Mouse (Mus musculus): ENCODE data around the gene Zc3h18. TPM values are rescaled to one million over a fixed set of nuclear protein-coding genes. Genes with fewer than 3 reads are reported as not detected.

Gene Zc3h18
- total and polyA plus RNA-seq, 3 experiments: 30.2 to 122 (median 98.5) TPM

DNA sequence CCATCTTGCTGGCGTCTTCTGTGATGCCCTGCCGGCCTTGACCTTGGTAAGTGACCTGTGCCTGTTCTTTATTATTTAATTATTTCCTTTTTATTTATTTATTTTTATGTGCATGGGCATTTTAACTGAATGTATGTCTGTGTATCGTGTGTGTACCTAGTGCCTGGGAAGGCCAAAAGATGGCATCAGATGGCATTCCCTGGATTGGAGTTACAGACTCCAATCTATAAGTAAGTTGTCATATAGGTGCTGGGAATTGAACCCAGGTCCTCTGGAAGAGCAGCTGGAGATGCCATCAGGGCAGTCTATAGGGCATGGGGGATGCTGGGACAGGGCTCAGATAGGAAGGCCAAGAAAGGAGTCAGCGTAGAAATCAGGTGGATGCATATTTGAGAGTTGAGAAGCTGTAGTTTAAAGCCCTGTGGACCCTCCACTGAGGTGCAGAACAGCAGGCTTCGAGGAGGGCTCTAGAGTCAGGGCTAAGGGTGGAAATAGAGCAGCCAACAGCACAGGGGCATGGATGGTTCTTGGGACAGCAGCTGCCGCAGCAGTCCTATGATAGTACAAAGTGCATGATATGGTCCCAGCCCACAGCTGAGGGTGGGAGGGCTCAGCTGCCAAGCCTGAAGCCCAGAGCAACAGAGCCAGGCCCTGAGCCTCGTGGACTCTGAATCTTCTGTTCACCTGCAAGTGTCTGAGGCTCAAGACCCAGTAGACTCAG, 15.6 kb upstream of the Zc3h18 start, which contains the start of gene Trhr2:
Gene Trhr2 (minus strand): TSS at position 51 of the 721 bp plus-strand sequence.
- Histone ChIP-seq H3K27ac (ENCODE audit: control insufficient read depth, low read depth, low read length) (no peak within 1 kb of the TSS), H3K4me3 (ENCODE audit: control insufficient read depth in 1 of 2, insufficient read depth in 1 of 2, low read depth in 2 of 2, low read length in 2 of 2) (no peak within 1 kb of the TSS), H3K27me3 (ENCODE audit: control insufficient read depth in 1 of 2, insufficient read depth in 2 of 2, low read length in 2 of 2) (no peaks in the 10 kb centered on the region), H3K9ac (ENCODE audit: control insufficient read depth, low read depth, low read length, poor library complexity, severe bottlenecking) (no peak within 1 kb of the TSS), H3K79me2 (ENCODE audit: control insufficient read depth, insufficient read depth, low read length, poor library complexity) (no peaks in the 10 kb centered on the region), H3K4me1 (ENCODE audit: control insufficient read depth in 1 of 2, insufficient read depth in 2 of 2, low read length in 2 of 2) (peaks cover 0 to 7% of the 10 kb centered on the region in 2 experiments; a peak in 2 of 4 replicates), H3K36me3 (ENCODE audit: control insufficient read depth in 1 of 2, insufficient read depth in 2 of 2, low read length in 2 of 2) (peaks cover 0 to 3% of the 10 kb centered on the region in 2 experiments; a peak in 2 of 4 replicates), H3K9me3 (replicated peaks; ENCODE audit: insufficient read depth, low read length) (no peaks in the 10 kb centered on the region)
- TF ChIP-seq ZNF384 (IDR thresholded peaks at IDR 0.05; ENCODE audit: low read depth, low read length): no peak
- TF ChIP-seq SIN3A (IDR thresholded peaks at IDR 0.05; ENCODE audit: low read length): no peak
- no peak for TF ChIP-seq ZC3H11A (IDR thresholded peaks at IDR 0.05; ENCODE audit: low read depth, low read length)
- TF ChIP-seq CHD1 (IDR thresholded peaks at IDR 0.05; ENCODE audit: low read depth, low read length): no peak
- no peak for TF ChIP-seq NRF1 (IDR thresholded peaks at IDR 0.05; ENCODE audit: insufficient read depth, low read depth, low read length, poor library complexity, severe bottlenecking)
- TF ChIP-seq GATA1 (IDR thresholded peaks at IDR 0.05; ENCODE audit: low read depth, low read length): no peak
- no peak for TF ChIP-seq ZKSCAN1 (IDR thresholded peaks at IDR 0.05; ENCODE audit: low read depth, low read length)
- TF ChIP-seq MYC (IDR thresholded peaks at IDR 0.05; ENCODE audit: low read depth, low read length): no peak
- TF ChIP-seq TAL1 (IDR thresholded peaks at IDR 0.05; ENCODE audit: low read length): no peak
- no peak for TF ChIP-seq MYB (IDR thresholded peaks at IDR 0.05; ENCODE audit: low read depth, low read length)
- no peak for TF ChIP-seq RCOR1 (IDR thresholded peaks at IDR 0.05; ENCODE audit: low read depth, low read length)
- no peak for TF ChIP-seq KAT2A (conservative IDR thresholded peaks at IDR 0.05; ENCODE audit: low read depth, low read length)
- DNase-seq (ENCODE audit: low read depth, low spot score): no peak

DNA sequence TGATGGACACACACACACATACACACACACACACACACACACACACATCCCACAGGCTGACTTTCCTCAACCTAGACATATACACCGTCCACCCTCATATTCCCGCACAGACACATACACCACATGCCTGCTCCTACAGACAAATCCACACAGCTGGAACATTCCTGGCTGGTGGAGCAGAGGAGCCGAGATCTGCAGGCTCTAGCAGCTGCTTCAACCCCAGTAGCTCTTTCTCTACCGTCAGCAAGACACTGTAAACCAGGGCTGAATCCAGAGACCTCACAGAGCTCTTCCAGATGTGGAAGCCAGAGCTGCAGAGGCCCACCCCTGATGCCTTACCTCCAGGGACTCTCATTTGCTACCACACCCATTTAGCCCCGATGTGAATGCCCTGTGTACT, 14.1 kb upstream of the Zc3h18 start:
- H3K27ac ChIP-seq (ENCODE audit: control insufficient read depth, low read depth, low read length): no peak overlapping the region

More for the DNA sequence above, 14.1 kb upstream of the Zc3h18 start:
- no peaks in the 10 kb centered on the region for H3K79me2 ChIP-seq (ENCODE audit: control insufficient read depth, insufficient read depth, low read length, poor library complexity)
- H3K4me3 ChIP-seq (ENCODE audit: control insufficient read depth in 1 of 2, insufficient read depth in 1 of 2, low read depth in 2 of 2, low read length in 2 of 2): no peak overlapping the region
- H3K4me1 ChIP-seq (ENCODE audit: control insufficient read depth in 1 of 2, insufficient read depth in 2 of 2, low read length in 2 of 2): no peaks in the 10 kb centered on the region
- H3K27me3 ChIP-seq (ENCODE audit: control insufficient read depth in 1 of 2, insufficient read depth in 2 of 2, low read length in 2 of 2): no peaks in the 10 kb centered on the region
- no peaks in the 10 kb centered on the region for H3K36me3 ChIP-seq (ENCODE audit: control insufficient read depth in 1 of 2, insufficient read depth in 2 of 2, low read length in 2 of 2)
- H3K9me3 ChIP-seq (replicated peaks; ENCODE audit: insufficient read depth, low read length): no peaks in the 10 kb centered on the region
- no peak overlapping the region for H3K9ac ChIP-seq (ENCODE audit: control insufficient read depth, low read depth, low read length, poor library complexity, severe bottlenecking)
- TF ChIP-seq MYC (IDR thresholded peaks at IDR 0.05; ENCODE audit: low read depth, low read length) (no peak), TCF12 (IDR thresholded peaks at IDR 0.05; ENCODE audit: low read depth, low read length) (no peak), MEF2A (IDR thresholded peaks at IDR 0.05; ENCODE audit: extremely low read depth, insufficient replicate concordance, low read depth, low read length, poor library complexity, severe bottlenecking) (no peak), CTCF (IDR thresholded peaks at IDR 0.05 in 2 of 3, conservative IDR thresholded peaks at IDR 0.05 in 1 of 3; ENCODE audit: control insufficient read depth in 1 of 3, insufficient read depth in 1 of 3, low read depth in 2 of 3, low read length in 3 of 3, poor library complexity in 1 of 3, severe bottlenecking in 1 of 3) (no peak), USF2 (IDR thresholded peaks at IDR 0.05; ENCODE audit: borderline replicate concordance in 1 of 2, insufficient read depth in 1 of 2, low read depth in 1 of 2, low read length in 2 of 2) (no peak), MAZ (IDR thresholded peaks at IDR 0.05; ENCODE audit: low read depth, low read length) (no peak), MYB (IDR thresholded peaks at IDR 0.05; ENCODE audit: low read depth, low read length) (no peak), ZMIZ1 (IDR thresholded peaks at IDR 0.05; ENCODE audit: low read depth, low read length) (no peak), POLR2AphosphoS2 (IDR thresholded peaks at IDR 0.05; ENCODE audit: low read length) (no peak), ETS1 (IDR thresholded peaks at IDR 0.05; ENCODE audit: low read depth, low read length) (no peak), POLR2A (IDR thresholded peaks at IDR 0.05; ENCODE audit: control insufficient read depth in 1 of 2, insufficient read depth in 1 of 2, low read depth in 1 of 2, low read length in 2 of 2, poor library complexity in 1 of 2) (no peak), BHLHE40 (IDR thresholded peaks at IDR 0.05; ENCODE audit: borderline replicate concordance, low read depth, low read length) (no peak), UBTF (IDR thresholded peaks at IDR 0.05; ENCODE audit: borderline replicate concordance, insufficient read depth, low read depth, low read length) (no peak), TAL1 (IDR thresholded peaks at IDR 0.05; ENCODE audit: low read length) (no peak), MAX (IDR thresholded peaks at IDR 0.05; ENCODE audit: low read length) (no peak), MXI1 (IDR thresholded peaks at IDR 0.05; ENCODE audit: low read depth, low read length) (no peak), EP300 (IDR thresholded peaks at IDR 0.05; ENCODE audit: low read depth in 1 of 2, low read length in 2 of 2) (no peak), ZKSCAN1 (IDR thresholded peaks at IDR 0.05; ENCODE audit: low read depth, low read length) (no peak)
- DNase-seq (ENCODE audit: low read depth, low spot score): no peak

Measured in MEL (cell line).